Mouse (Mus musculus): ENCODE measurements around the gene Prl2c1.
"Not testable (repeated sequence)": the region's sequence is repeated elsewhere in the genome, so short reads cannot be mapped to it uniquely, and the experiment has no call there.

Gene Prl2c1

GRCm38 (mm10) chr13:27849042-27849441 lies at the start of gene Prl2c1:
Prl2c1 (plus strand) TSS chr13:27849342.
- no peak for DNase-seq

GRCm38 (mm10) chr13:27801354-27801753 lies 47.8 kb upstream of the Prl2c1 start, which contains the start of gene Prl2a1:
Prl2a1 (plus strand) TSS chr13:27801654.
- no peak for DNase-seq

- no peak for DNase-seq
Observed at GRCm38 (mm10) chr13:27802765-27803164, 46.4 kb upstream of the Prl2c1 start.

- not testable (repeated sequence) for DNase-seq
Observed at GRCm38 (mm10) chr13:27904236-27904635, 55.1 kb downstream of the Prl2c1 start.
